Mouse (Mus musculus): ENCODE data around the gene Tpk1.
"Not testable (repeated sequence)": the region's sequence is repeated elsewhere in the genome, so short reads cannot be mapped to it uniquely, and the experiment has no call there.

Tpk1 gene

DNA sequence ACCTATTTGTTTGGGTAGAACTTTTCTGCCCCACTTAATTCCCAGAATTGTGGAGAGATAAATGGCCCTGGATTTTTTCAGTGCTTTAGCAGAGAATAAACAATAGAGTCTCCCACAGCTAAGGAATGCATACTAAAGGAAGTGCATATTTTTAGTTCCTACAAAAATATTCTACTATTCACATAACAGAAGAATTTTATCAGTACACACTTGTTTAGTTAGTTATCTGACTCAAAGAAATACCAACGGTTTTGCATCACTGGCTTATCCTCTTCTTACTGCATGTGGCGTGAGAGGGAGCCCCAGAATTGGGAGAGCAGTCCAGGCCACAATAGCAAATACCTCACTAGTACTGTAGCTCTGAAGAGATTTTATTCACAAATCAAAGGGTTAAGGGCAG is 141.1 kb downstream of the Tpk1 start:
- DNase-seq (ENCODE audit: low read depth, low spot score): no peak

DNA sequence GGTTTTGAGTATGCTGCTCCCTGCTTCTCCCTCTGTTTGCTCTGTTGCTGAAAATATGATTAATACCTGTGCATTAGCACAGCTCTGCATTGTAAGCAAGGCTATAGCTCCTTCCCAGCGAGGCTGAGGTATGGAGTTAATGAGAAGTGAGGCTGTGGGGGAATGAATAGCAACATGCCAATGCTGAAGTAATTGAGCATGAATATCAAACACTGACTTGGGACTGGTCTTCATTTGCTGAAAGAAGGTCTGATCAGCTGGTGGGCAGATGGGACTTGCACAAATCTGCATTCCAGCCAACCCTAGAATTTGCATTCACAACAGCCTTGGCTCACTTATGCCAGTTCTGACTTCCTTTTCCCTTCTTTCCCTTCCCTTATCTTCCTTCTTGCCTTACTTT is 144.0 kb downstream of the Tpk1 start:
- no peak for DNase-seq (ENCODE audit: low read depth, low spot score)

DNA sequence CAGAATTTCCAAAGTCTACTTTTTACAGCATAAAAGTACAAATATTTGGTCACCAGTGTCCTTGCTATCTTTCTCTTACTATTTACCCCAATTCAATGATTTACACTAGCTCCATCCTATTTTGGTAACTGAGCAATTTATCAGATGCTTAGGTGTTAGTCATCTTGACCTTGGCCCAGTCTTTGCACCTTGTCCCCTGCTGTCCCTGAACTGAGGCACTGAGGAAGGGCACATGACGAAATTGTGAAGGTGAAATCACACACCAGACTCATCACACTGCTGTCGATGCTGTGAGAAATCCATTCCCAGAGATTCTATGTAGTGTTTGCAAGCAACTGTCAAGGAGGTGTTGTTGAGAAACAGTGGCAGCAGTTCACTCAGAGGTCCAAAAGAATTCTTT is 145.9 kb downstream of the Tpk1 start:
- DNase-seq (ENCODE audit: low read depth, low spot score): no peak

DNA sequence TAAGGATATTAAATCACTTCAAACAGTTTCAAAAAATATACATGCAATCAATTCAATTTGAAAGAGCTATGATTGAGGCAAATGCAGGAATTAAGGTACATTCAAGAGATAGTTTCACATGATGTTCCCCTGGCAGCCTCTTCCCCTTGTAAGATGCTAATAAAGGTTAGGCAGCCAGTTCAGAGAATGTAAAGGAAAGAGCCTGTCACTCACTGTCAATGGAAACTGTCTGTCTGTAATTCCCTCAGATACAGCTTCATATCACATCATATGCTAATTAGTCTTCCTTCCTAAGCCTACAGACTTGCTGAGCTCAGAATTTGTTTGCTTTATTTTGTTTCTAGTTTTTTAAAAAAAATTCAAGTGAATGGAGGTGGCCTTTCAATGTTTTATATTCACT is 147.7 kb downstream of the Tpk1 start:
- no peak for DNase-seq (ENCODE audit: low read depth, low spot score)

DNA sequence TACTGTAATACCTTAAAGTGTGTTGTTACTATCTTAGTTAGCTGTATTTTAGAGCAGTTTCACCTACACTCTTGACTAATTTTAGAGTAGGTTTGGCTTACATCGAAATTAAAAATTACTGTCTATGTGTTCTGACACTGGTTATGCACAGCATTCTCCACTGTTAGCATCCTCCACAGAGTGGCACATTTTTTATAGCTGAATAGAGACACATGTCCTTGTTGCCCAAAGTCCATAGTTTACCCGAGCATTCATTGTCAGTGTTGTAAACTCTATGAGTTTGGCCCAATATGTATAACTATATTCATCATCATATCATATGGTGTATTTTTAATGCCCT is 148.8 kb downstream of the Tpk1 start:
- no peak for DNase-seq (ENCODE audit: low read depth, low spot score)

DNA sequence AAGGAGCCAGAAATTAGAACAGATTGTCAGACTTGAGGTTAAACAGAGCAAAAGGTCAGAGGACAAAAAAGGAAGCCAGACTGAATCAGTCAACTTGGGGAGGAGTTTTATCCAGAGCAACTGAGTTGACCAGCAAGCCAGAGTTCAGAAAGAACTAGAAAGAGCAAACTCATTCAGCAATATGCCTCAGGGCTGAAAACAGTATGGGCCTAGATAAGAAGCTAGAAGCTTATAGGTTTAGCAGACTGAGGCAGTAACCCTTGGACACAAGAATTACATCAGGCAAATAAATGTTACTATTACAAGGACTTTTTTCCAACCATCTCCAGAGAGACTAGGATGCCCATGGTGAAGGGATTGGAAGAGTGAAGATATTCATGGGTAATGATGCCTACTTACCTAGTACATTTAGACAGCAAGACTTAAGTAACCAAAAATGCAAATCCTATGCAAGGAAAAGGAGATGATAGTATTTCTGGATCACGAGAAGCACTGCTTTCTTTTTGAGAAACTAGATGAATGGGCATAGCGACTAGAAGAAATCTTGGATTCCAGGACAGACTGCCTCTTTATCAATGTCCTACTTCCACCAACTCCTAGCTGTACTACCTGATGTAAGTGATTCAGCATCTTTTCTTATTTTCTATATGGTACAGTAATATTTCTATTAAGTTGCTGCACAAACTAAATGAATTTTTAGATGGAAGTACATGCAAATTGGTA is 149.3 kb downstream of the Tpk1 start:
- no peak for DNase-seq (ENCODE audit: low read depth, low spot score)

DNA sequence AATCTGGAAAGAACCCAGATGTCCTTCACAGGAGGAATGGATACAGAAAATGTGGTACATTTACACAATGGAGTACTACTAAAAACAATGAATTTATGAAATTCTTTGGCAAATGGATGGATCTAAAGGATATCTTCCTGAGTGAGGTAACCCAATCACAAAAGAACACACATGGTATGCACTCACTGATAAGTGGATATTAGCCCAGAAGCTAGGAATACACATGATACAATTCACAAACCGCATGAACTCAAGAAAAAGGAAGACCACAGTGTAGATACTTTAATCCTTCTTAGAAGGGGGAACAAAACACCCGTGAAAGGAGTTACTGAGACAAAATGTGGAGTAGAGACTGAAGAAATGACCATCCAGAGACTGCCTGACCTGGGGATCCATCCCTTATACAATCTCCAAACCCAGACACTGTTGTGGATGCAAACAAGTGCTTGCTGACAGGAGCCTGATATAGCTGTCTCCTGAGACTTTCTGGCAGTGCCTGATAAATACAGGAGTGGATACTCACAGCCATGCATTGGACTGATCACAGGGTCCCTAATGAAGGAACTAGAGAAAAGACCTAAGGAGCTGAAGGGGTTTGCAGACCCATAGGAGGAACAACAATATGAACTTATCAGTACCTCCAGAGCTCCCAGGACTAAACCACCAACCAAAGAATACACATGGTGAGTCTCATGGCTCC is 159.2 kb downstream of the Tpk1 start:
- not testable (repeated sequence) for DNase-seq (ENCODE audit: low read depth, low spot score)

DNA sequence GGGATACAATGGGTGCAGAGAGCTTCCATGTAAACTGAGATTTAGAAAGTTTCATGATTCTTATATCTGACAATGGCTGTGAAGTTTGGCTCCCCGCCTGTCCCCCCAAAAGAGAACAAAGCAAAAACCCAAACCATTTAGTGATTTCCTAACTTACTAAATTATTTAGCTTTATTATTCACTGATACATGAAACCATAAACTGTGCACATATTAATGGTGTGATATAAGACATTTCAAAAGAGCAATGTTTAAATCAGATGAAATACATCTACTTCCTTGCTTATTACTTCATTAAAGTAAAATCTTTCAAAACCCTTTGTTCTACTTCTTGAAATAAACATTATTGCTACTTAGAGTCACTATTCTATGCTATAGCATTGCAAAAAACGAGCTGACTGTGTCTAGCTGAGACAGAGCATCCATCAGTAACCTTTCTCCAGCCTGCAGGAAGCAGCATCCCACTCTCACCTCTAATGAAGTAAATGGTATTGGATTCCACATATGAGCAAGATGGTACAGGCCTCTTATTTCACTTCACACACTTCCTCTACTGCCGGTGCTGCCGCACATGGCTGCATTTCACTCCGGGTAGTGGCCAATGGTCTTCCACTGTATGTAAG is 161.4 kb downstream of the Tpk1 start:
- no peak for DNase-seq (ENCODE audit: low read depth, low spot score)

DNA sequence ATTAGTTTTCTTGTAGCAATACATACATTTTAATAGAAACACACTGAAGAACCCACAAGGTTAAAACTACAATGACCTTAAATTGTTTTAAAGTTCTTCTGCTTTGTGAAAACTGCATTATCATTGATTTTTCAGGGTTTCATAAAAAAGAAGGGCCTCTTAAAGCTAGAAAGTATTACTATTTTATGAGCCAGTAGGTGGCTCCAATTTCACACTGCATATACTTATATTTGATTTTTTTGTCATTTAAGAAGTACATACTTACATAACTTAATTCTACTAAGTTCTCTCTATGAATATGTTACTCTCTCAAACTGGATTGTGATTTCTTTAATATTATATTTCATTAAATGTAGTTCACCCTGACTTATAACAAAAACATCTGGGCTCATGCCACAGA is 173.7 kb downstream of the Tpk1 start:
- DNase-seq (ENCODE audit: low read depth, low spot score): no peak

DNA sequence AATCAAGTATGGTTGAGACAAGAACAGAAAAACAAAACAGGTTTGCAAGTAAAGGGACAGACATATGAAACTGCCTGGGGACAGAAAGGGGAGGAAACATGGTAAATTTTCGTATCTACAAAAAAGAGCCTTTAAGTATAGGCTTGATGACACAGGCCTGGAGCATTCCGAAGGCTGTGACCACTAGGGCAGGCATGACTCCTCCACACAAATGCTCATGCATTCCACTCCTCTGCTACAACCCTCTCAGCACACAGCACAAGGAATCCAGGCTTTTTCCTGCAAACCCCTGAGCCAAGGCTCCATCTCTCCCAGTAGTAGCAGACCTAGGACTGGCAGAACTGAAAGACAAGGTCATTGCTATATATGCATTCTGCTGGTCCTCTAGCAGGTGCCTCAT is 179.4 kb downstream of the Tpk1 start:
- no peak for DNase-seq (ENCODE audit: low read depth, low spot score)

DNA sequence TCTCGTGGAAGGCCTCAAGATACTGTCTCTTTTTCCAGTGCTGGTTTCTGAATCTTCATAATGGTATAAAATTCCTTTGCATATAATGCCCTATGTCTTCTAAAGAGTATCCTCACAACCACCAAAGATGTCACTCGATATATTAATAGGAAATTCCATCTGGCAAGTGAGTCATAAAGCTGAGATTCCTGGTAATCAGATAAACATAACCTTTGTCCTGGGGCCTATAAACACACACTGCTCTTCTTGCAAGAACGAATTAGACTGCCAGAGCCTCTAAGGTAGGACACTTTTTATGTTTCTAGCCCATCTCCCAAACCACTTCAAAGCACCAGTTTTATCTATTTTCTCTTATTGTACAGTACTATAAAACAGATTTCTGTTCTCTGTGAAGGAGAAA is 185.4 kb downstream of the Tpk1 start:
- no peak for DNase-seq (ENCODE audit: low read depth, low spot score)

DNA sequence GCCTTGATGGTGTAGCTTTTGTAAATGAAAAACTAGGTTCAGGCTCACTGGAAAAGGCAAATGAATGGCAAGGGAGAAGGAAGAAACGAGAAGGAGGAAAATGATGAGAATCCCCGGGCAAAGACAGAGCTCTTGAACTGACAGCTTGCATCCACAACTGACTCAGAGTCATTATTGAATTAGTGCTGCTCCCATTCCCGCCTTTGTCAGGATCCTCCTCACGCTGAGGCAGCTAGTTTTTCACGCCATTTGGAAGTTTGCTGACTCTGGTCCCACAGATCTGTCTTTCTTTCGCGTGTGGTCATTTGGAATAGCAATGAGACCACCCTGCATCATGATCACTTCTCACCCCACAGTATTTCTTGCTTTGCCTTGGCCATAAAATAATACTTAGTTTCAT is 187.3 kb downstream of the Tpk1 start:
- DNase-seq (ENCODE audit: low read depth, low spot score): no peak

DNA sequence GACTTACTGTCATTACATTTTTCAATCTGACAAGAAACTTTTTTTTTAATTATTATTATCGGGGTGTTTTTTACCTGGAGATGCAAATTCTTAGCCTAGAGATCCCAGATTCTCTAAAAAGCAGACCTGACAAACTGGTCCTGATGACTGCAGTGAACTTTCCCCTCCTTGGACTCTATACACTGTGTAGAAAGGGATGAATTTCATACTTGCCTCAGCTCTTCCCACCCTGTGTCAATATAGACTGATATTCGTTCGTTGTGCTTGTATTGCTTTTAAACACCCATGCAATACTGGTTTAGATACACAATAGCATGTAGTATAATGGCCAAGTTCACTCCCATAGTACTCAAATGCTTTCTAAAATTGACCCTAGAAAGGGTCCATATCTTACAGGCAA is 189.7 kb downstream of the Tpk1 start:
- DNase-seq (ENCODE audit: low read depth, low spot score): no peak

DNA sequence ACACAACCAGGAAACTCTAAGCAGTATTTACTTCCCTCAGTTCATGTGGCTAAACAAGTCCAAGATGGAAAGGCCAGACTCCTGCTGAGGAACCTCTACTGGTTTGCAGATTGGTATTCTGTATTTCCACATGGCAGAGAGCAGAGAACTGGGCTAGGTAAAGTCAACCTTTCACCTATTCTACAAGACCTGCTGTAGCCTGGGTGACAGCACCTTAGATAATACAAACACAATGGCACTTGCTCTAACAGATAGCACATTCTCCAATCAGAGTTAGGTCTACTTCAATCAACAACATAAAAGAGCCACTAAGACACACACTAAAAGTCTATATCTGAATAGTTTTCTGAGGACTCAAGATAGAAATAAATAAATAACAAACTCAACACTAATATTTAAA is 190.2 kb downstream of the Tpk1 start:
- no peak for DNase-seq (ENCODE audit: low read depth, low spot score)

DNA sequence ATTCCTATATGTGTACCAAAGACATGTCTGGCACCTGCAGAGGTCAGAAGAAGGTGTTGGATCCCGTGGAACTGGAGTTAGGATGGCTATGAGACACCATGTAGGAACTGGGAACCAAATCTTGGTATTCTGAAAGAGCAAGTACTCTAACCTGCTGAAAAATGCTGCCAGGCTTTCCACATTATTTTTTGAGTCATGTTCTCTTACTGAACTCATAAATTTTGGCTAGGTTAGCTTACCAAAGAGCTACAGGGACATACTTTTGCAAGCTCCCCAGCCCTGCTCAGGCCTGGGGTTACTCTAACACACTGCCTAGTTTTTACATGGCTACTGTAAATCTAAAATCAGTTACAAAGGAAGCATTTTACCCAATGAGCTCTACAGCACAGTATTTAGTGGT is 194.5 kb downstream of the Tpk1 start:
- DNase-seq (ENCODE audit: low read depth, low spot score): no peak

DNA sequence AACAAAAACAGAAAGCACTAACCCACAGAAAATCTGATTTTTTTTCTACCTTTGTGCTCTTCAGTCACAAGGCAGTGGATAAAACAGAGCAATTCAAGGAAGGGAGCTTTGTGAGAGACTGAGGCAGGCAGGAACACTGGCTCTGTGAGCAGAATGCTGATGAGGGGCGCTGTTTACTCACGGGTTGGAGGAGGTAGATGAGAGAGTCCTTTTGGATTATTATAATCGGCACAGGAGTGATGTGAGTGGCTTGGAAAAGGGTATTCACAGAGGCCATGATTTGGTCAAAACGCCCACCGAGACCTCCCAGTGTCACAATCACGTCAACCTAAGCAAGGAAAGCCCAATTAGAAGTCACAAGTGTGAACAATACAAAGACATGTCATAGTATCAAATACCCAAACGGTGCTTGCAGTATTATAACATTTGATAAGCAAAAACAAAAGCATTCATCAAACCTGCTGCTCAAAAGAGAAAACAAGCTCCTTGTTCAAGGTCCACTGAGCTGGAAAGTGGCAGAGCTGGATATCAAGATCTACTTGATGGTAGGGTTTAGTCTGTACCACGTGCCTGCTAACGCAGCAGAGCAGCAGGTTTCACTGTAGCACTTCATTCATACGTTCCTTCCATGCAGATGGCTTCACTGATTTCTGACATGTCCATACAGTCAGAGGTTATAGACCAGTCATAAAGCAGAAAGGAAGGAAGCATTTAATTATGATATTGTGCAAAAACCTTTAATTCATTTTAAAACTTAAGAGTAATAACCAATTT is 197.1 kb downstream of the Tpk1 start:
- no peak for DNase-seq (ENCODE audit: low read depth, low spot score)

DNA sequence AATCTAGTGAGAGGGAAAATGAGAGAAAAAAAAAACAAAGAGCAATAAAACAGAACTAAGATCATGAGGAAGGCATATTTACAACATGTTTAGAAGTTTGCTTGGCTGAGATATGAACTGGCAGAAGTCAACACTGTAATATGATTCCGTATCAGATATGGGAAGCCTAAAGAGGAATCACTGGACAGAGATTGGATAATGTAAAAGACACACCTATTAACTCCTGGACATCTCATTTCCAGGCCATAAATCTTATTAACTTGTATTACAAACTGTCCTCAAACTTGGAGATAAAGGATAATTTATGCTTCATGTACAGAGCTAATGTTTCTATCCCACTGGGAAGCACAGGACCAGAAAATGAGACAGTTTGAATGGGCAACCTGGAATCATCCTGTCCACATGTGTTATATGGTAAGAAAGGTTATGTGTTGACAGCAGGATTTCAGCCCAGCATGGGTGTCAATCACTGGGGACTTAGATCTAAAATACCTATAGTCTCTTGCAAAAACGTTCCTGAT is 203.2 kb downstream of the Tpk1 start:
- no peak for DNase-seq (ENCODE audit: low read depth, low spot score)

DNA sequence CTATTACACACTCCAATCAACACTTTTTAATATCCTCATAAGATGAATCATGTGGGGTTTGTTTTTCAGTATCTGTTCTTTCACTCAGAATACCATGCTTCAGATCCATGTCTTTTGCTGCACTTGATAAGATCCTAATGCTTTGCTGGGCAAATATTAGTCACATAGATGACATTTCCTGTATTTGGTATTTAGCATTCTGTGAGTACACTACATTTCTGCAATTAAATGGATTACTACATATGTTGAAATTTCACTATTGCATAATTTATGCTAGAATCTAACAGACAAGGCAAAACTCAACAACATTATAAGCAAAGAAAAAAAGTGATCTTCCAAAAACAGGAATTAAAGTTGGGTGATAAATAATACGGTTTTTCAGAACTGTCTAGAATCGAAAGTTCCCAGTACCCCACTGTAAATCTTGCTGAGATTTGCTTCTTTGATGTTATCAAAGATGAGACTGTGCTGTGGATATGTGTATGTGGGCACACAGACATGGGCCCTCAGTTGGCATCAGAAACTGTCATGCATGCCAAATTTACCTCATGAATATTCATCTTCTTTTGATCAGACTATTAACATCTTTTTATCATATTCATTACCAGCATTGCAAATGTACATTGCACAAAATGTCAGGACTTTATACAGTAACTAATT is 203.8 kb downstream of the Tpk1 start:
- DNase-seq (ENCODE audit: low read depth, low spot score): no peak

DNA sequence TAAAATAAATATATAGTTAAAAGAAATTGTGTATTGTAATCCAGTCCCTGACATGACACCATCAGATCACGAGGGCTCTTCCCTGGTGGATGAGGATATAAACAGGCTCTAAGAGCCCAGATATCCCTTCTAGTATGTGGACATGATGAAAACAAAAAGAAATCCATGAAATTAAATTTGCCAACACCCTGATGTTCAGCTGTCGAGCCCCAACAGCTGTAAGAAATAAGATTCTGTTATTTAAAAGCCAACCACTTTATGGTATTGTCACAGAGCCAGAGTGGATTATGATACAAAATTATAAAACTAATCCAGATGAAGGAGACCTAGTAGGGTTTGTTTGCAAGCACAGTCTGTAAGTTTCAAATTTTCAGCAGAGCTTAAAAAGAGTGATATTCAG is 207.0 kb downstream of the Tpk1 start:
- DNase-seq (ENCODE audit: low read depth, low spot score): no peak

DNA sequence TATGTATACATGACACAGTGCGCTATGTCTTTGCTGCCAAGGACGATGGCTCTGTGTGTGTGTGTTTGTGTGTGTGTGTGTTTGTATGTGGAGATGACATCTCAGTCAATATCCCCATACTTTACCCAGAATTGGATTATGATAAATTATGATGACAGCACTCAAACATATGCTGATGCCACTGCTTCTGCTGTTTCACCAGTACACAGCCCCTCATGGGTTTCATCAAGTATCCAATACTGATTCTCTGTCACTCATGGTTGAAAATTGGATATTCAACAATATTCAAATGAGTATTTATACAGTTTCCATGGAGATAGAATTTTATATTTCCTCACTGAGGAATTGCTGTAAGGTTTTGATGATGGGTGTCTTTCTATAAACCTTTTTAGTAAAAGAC is 208.1 kb downstream of the Tpk1 start:
- DNase-seq (ENCODE audit: low read depth, low spot score): no peak

DNA sequence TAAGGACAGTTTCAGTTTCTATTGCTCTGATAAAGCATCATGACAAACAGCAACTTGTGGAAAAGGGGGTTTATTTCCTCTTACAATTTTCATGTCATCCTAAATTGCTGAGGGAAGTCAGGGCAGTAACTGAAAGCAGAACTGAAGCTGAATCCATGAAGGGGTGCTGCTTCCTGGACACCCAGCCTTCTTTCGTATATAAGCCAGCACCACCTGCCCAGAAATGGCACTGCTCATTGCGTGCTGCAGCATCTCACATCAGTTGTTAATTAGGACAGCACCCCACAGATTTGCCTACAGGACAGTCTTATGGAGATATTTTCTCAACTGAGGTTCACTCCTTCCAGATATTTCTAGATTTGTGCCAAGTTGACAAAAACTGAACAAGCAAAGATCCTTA is 216.6 kb downstream of the Tpk1 start:
- no peak for DNase-seq (ENCODE audit: low read depth, low spot score)

DNA sequence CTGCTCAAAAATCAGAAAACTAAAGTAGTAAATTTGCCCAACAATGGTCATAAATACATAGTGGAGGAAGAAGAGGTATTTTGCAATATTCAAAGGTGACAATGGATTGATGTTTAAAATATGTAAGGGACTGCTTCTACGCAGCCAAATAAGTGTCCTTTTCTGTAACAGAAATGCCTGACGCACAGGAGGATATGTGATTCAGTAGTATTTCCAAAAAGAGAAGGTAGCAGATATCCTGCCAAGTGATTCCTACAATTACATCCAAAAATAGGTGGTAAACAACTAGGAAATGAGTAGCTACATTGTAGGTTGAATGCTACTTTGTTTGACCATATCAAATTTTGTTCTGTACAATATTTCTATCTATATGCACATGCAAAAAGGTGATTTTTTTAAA is 220.2 kb downstream of the Tpk1 start:
- DNase-seq (ENCODE audit: low read depth, low spot score): no peak

All from ES-CJ7 (cell line).